Mouse (Mus musculus) megakaryocyte, adult 5-6 weeks (primary cell): Measurements from ENCODE around the gene Yif1b. TPM values are rescaled to one million over a fixed set of nuclear protein-coding genes. Genes with fewer than 3 reads are reported as not detected.
A peak's percentile ranks its signal among the peaks of the same experiment; 100 is the strongest.
"Not testable (repeated sequence)": the region's sequence is repeated elsewhere in the genome, so short reads cannot be mapped to it uniquely, and the experiment has no call there.

Experiments
- ATAC-seq: 2 replicates; pipeline ENCODE4 v1.8.0; 2016; ENCODE audit warnings: mild to moderate bottlenecking, inconsistent platforms; ENCODE audit not compliant: poor library complexity, severe bottlenecking
- total RNA-seq, 2 experiments: library from RNA; stranded (forward) in 1 of 2; stranded (reverse) in 1 of 2; fragments of 153-499, 151-499 nt in 1 of 2; fragments of 221-1000, 200-1000 nt in 1 of 2; gene quantifications; 2 replicates each; pipeline versions ENCODE4 v1.2.3 to v1.2.4; 2015 to 2017

Yif1b gene
- total RNA-seq, 2 experiments from 2014 or later, result 21.8 to 36.2 TPM

GRCm38 (mm10) chr7:29237596-29237995, 533 bp upstream of the Yif1b start:
- not testable (repeated sequence) for ATAC-seq

GRCm38 (mm10) chr7:29244732-29245416, 6.7 kb downstream of the Yif1b start:
- peak; percentile 47; the same call in 1 of the 2 replicates for ATAC-seq

GRCm38 (mm10) chr7:29246015-29246414, 7.9 kb downstream of the Yif1b start:
- ATAC-seq, result no peak

GRCm38 (mm10) chr7:29246619-29247313, 8.6 kb downstream of the Yif1b start:
- ATAC-seq, result no peak

GRCm38 (mm10) chr7:29247314-29247700, 9.2 kb downstream of the Yif1b start:
- ATAC-seq, result peak; percentile 86

GRCm38 (mm10) chr7:29247706-29248105, 9.6 kb downstream of the Yif1b start:
- 0 out of 2 replicates have a peak, but pooled peaks have one; percentile 4 for ATAC-seq

- ATAC-seq, result peak; percentile 4; the same call in 1 of the 2 replicates
Observed at GRCm38 (mm10) chr7:29248261-29248841, 10.2 kb downstream of the Yif1b start, which contains the start of gene 2200002D01Rik. 2200002D01Rik (minus strand) TSS chr7:29248466.

- no peak for ATAC-seq
Observed at GRCm38 (mm10) chr7:29251166-29251565, 13.0 kb downstream of the Yif1b start.

- ATAC-seq, result no peak
Observed at GRCm38 (mm10) chr7:29253842-29254241, 15.7 kb downstream of the Yif1b start.

GRCm38 (mm10) chr7:29255875-29256274, 17.7 kb downstream of the Yif1b start:
- no peak for ATAC-seq

GRCm38 (mm10) chr7:29257368-29257767, 19.2 kb downstream of the Yif1b start:
- no peak for ATAC-seq

GRCm38 (mm10) chr7:29259781-29260730, 21.9 kb downstream of the Yif1b start:
- ATAC-seq, result no peak

GRCm38 (mm10) chr7:29262151-29262550, 24.0 kb downstream of the Yif1b start:
- no peak for ATAC-seq

GRCm38 (mm10) chr7:29263831-29264230, 25.7 kb downstream of the Yif1b start:
- no peak for ATAC-seq

- ATAC-seq, result no peak
Observed at GRCm38 (mm10) chr7:29265636-29266035, 27.5 kb downstream of the Yif1b start.

- ATAC-seq, result no peak
Observed at GRCm38 (mm10) chr7:29266931-29267330, 28.8 kb downstream of the Yif1b start.

- ATAC-seq, result no peak
Observed at GRCm38 (mm10) chr7:29270445-29270844, 32.3 kb downstream of the Yif1b start.

- no peak for ATAC-seq
Observed at GRCm38 (mm10) chr7:29271687-29272465, 33.7 kb downstream of the Yif1b start.

GRCm38 (mm10) chr7:29276715-29277114, 38.6 kb downstream of the Yif1b start:
- no peak for ATAC-seq

- ATAC-seq, result no peak
Observed at GRCm38 (mm10) chr7:29277510-29277909, 39.4 kb downstream of the Yif1b start.
